Mouse (Mus musculus) forebrain, embryonic 12.5 days (tissue): Measurements from ENCODE around the gene Gbx2. TPM values are rescaled to one million over a fixed set of nuclear protein-coding genes. Genes with fewer than 3 reads are reported as not detected.

ENCODE experiments used
- ATAC-seq: fragments of 200-750 bp; cut with Nextera tagmentation; 2 replicates; pipeline ENCODE4 v1.8.0; 2017; ENCODE audit warnings: moderate TSS enrichment; ENCODE audit not compliant: low FRiP score
- H3K27ac ChIP-seq: fragments of 300-500 bp; sonication (generic); 2 replicates; pipeline ENCODE4 v1.5.1; 2016; ENCODE audit warnings: mild to moderate bottlenecking
- H3K27me3 ChIP-seq: fragments of 300-500 bp; sonication (generic); 2 replicates; pipeline ENCODE4 v1.6.1; 2016; ENCODE audit warnings: mild to moderate bottlenecking
- H3K36me3 ChIP-seq: fragments of 300-500 bp; sonication (generic); replicated peaks from 2 replicates; pipeline ENCODE4 v1.6.1; 2016; ENCODE audit warnings: mild to moderate bottlenecking
- H3K4me1 ChIP-seq: fragments of 300-500 bp; sonication (generic); 2 replicates; pipeline ENCODE4 v1.6.1; 2016
- H3K4me2 ChIP-seq: fragments of 300-500 bp; sonication (generic); 2 replicates; pipeline ENCODE4 v1.6.1; 2016; ENCODE audit warnings: mild to moderate bottlenecking, moderate library complexity
- H3K4me3 ChIP-seq: fragments of 300-500 bp; sonication (generic); replicated peaks from 2 replicates; pipeline ENCODE4 v1.5.1; 2016; ENCODE audit warnings: mild to moderate bottlenecking
- H3K9ac ChIP-seq: fragments of 300-500 bp; sonication (generic); 2 replicates; pipeline ENCODE4 v1.6.1; 2016; ENCODE audit warnings: mild to moderate bottlenecking
- H3K9me3 ChIP-seq: fragments of 300-500 bp; sonication (generic); 2 replicates; pipeline ENCODE4 v1.6.1; 2016
- WGBS: fragments of 180-500 bp; shearing (Covaris S2); methylation state at CpG from one replicate; pipeline ENCODE4 v1.1.7; 2016; 5-methylcytosine and 5-hydroxymethylcytosine counted together
- polyA plus RNA-seq: library from polyadenylated mRNA; unstranded; fragments of >200 nt; fragmentation: Nextera tagmentation; extraction: Ambion mirVana; gene quantifications from 2 replicates; pipeline ENCODE4 v1.2.1, GENCODE M21; 2016

The Gbx2 gene
- polyA plus RNA-seq, 1 experiment from 2014 or later: 26.9 TPM

DNA sequence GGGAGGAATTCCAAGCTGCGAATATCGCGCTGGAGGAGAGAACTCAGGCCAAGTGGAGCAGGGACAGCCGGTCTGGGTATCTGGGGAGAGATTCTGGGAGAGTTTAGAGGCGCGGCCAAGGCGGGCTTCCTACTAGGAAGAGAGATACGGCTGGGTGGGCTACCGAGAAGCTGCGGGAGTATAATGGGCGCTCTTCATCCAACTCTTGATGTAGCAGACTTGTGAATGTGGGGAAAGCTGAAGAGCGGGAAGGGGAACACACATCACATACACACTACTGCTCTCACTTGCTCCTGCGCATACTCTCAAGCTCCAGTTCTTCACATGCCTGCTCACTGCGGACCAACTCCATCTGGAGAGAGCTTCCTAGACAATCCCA is 7.3 kb downstream of the Gbx2 start:
- Histone ChIP-seq H3K36me3 (no peaks in the 10 kb centered on the region), H3K9me3 (peaks cover 3% of the 10 kb centered on the region; the same call in 1 of the 2 replicates), H3K4me2 (peak overlapping the region; percentile 38; the same call in 1 of the 2 replicates), H3K9ac (no peak overlapping the region), H3K27ac (no peak overlapping the region), H3K4me1 (peaks cover 44% of the 10 kb centered on the region), H3K27me3 (peaks cover 100% of the 10 kb centered on the region), H3K4me3 (no peak overlapping the region; the same call in 1 of the 2 replicates)
- 2% methylated on average over 13 of the region's 14 CpGs for WGBS
- no peak for ATAC-seq

- WGBS: under 1% methylated on average over 41 of the region's 41 CpGs
- H3K4me2 ChIP-seq: peak overlapping the region; percentile 38
- H3K27ac ChIP-seq: no peak overlapping the region
- H3K9me3 ChIP-seq: peaks cover 3% of the 10 kb centered on the region; the same call in 1 of the 2 replicates
- ATAC-seq: no peak
- H3K9ac ChIP-seq: no peak overlapping the region
- peaks cover 100% of the 10 kb centered on the region for H3K27me3 ChIP-seq
- H3K4me3 ChIP-seq: peak overlapping the region; percentile 15
- H3K36me3 ChIP-seq: no peaks in the 10 kb centered on the region
- peaks cover 43% of the 10 kb centered on the region for H3K4me1 ChIP-seq
These were observed 7.9 kb downstream of the Gbx2 start for GRCm38 (mm10) chr1:89922883-89923641.

DNA sequence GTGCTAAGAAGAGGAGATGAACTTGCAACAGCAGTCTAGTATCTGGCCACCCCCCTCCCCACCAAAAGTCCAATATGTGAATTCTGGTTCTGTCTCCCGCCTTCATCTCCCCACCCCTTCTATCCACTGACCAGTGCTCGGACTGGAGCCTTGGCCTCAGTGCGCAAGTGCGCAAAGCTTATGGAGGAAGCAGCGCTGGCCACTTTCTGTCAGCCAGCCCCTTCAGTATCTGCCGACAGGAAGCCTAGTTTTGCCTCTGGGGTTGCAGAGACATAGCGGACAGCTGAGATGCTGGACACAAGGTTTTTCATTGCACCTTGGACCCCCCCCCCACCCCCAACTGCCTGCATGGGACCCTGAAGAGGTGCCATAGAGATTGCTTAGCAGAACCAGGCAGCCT is 8.7 kb downstream of the Gbx2 start:
- 0% methylated on average over 7 of the region's 7 CpGs for WGBS
- peaks cover 41% of the 10 kb centered on the region for H3K4me1 ChIP-seq
- H3K9me3 ChIP-seq: peaks cover 3% of the 10 kb centered on the region; the same call in 1 of the 2 replicates
- ATAC-seq: no peak
- H3K9ac ChIP-seq: no peak overlapping the region
- H3K36me3 ChIP-seq: no peaks in the 10 kb centered on the region
- no peak overlapping the region for H3K4me3 ChIP-seq
- H3K27me3 ChIP-seq: peaks cover 100% of the 10 kb centered on the region
- no peak overlapping the region for H3K27ac ChIP-seq
- H3K4me2 ChIP-seq: peak overlapping the region; percentile 38; the same call in 1 of the 2 replicates

DNA sequence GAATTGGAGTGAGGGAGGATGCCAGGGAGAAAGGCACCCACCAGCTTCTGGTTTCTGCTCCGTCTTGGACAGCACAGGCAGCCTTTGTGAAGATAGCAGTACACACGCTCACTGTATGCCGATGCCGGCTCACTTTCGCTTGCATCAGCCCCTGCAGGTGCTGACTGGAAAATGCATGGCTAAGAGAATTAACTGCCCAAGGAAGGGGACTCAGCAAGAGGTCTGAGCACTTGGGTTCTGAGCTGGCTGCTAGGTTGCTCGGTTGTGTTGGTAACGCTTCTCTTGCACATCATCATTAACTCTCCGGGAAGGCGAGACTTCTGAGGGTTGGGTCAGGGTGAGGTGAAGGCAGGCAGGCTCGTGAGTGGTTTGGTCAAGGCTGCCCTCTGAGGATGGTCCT is 9.2 kb downstream of the Gbx2 start:
- Histone ChIP-seq H3K4me3 (no peak overlapping the region), H3K4me1 (peaks cover 36% of the 10 kb centered on the region), H3K27ac (no peak overlapping the region), H3K36me3 (no peaks in the 10 kb centered on the region), H3K9me3 (peaks cover 3% of the 10 kb centered on the region; the same call in 1 of the 2 replicates), H3K4me2 (no peak overlapping the region), H3K9ac (no peak overlapping the region), H3K27me3 (peaks cover 100% of the 10 kb centered on the region)
- WGBS: 2% methylated on average over 10 of the region's 10 CpGs
- no peak for ATAC-seq

DNA sequence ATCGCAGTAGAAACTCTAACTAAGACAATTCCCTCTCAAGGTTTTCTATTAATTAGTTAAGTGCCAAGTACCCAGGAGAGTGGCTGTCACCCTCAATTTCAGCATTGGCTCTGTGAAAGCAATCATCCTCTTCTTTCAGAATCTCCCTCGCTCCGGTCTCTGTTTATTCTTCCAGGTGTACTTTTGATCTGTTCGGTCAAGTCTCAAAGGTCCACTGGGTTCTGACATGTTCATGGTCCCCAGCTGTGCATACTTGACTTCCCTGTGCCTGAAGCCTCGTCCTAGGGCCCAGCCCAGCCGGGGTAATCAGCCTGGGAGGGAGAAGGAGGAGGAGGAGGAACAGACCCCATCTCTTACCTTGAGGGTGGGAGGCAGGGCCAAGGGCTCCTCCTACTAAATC is 11.8 kb downstream of the Gbx2 start:
- Histone ChIP-seq H3K27ac (no peak overlapping the region), H3K4me2 (no peak overlapping the region), H3K9me3 (peaks cover 3% of the 10 kb centered on the region; the same call in 1 of the 2 replicates), H3K4me3 (no peak overlapping the region), H3K4me1 (peaks cover 20% of the 10 kb centered on the region), H3K9ac (no peak overlapping the region), H3K36me3 (no peaks in the 10 kb centered on the region), H3K27me3 (peaks cover 84% of the 10 kb centered on the region)
- WGBS: 77% methylated on average over 6 of the region's 6 CpGs
- ATAC-seq: no peak

DNA sequence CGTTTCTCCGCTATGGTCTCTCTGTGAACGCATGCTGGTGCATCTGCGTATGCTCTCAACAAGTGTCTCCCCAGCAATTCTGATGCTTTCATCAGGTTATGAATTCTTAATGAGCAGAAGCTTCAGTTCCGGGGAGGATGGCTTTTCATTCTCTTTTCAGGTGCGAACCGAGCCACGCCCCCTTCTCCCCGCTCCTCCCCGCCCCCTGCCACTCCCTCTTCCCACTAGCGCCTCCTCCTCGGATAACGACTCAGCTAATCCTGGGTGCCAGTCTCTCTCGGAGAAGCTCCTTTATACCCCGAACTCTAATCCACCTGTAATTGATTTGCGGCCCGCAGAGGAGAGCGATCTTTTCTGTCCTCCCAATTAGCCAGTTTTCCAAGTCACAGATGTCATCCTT is 12.9 kb downstream of the Gbx2 start:
- no peak for ATAC-seq
- Histone ChIP-seq H3K4me3 (no peak overlapping the region), H3K36me3 (no peaks in the 10 kb centered on the region), H3K4me2 (no peak overlapping the region), H3K4me1 (peaks cover 12% of the 10 kb centered on the region), H3K27me3 (peaks cover 80% of the 10 kb centered on the region), H3K27ac (no peak overlapping the region), H3K9ac (no peak overlapping the region), H3K9me3 (peaks cover 3% of the 10 kb centered on the region; the same call in 1 of the 2 replicates)
- 11% methylated on average over 18 of the region's 18 CpGs for WGBS

- Histone ChIP-seq H3K27me3 (peaks cover 68% of the 10 kb centered on the region), H3K4me3 (no peak overlapping the region), H3K9ac (no peak overlapping the region), H3K36me3 (no peaks in the 10 kb centered on the region), H3K9me3 (peaks cover under 1% of the 10 kb centered on the region; the same call in 1 of the 2 replicates), H3K27ac (no peak overlapping the region), H3K4me2 (no peak overlapping the region), H3K4me1 (peaks cover 5% of the 10 kb centered on the region)
- no peak for ATAC-seq
- 66% methylated on average over 4 of the region's 4 CpGs for WGBS
These were observed 17.4 kb downstream of the Gbx2 start for GRCm38 (mm10) chr1:89913611-89914010.

- peaks cover 56% of the 10 kb centered on the region for H3K27me3 ChIP-seq
These were observed 18.6 kb downstream of the Gbx2 start for GRCm38 (mm10) chr1:89912392-89912791.

GRCm38 (mm10) chr1:89909796-89910195 is 21.2 kb downstream of the Gbx2 start:
- WGBS: 93% methylated on average over 8 of the region's 8 CpGs
- Histone ChIP-seq H3K36me3 (no peaks in the 10 kb centered on the region; the same call in 1 of the 2 replicates), H3K9me3 (peaks cover 5% of the 10 kb centered on the region; the same call in 1 of the 2 replicates), H3K9ac (no peak overlapping the region), H3K4me3 (no peak overlapping the region), H3K27ac (no peak overlapping the region), H3K27me3 (peaks cover 45% of the 10 kb centered on the region), H3K4me2 (no peak overlapping the region), H3K4me1 (peaks cover 5% of the 10 kb centered on the region)
- ATAC-seq: no peak

More at GRCm38 (mm10) chr1:89912392-89912791, 18.6 kb downstream of the Gbx2 start:
- Histone ChIP-seq H3K4me1 (peaks cover 5% of the 10 kb centered on the region), H3K9me3 (no peaks in the 10 kb centered on the region), H3K9ac (no peak overlapping the region), H3K27ac (no peak overlapping the region), H3K4me2 (no peak overlapping the region), H3K4me3 (no peak overlapping the region), H3K36me3 (no peaks in the 10 kb centered on the region)
- no peak for ATAC-seq
- WGBS: 50% methylated on average over 5 of the region's 5 CpGs

GRCm38 (mm10) chr1:89902641-89903040 is 28.3 kb downstream of the Gbx2 start:
- no peak overlapping the region for H3K4me3 ChIP-seq
- peaks cover 18% of the 10 kb centered on the region; the same call in 1 of the 2 replicates for H3K27me3 ChIP-seq
- H3K4me2 ChIP-seq: no peak overlapping the region
- H3K4me1 ChIP-seq: peaks cover 3% of the 10 kb centered on the region; the same call in 1 of the 2 replicates
- H3K9ac ChIP-seq: no peak overlapping the region
- ATAC-seq: no peak
- H3K9me3 ChIP-seq: peaks cover 5% of the 10 kb centered on the region; the same call in 1 of the 2 replicates
- H3K27ac ChIP-seq: no peak overlapping the region
- 90% methylated on average over 1 of the region's 1 CpGs for WGBS
- no peaks in the 10 kb centered on the region; the same call in 1 of the 2 replicates for H3K36me3 ChIP-seq

- H3K27me3 ChIP-seq: peaks cover 18% of the 10 kb centered on the region; the same call in 1 of the 2 replicates
- peaks cover 3% of the 10 kb centered on the region; the same call in 1 of the 2 replicates for H3K4me1 ChIP-seq
- no peak overlapping the region for H3K9ac ChIP-seq
- H3K4me3 ChIP-seq: no peak overlapping the region
- H3K9me3 ChIP-seq: peaks cover 5% of the 10 kb centered on the region; the same call in 1 of the 2 replicates
- no peak for ATAC-seq
- H3K4me2 ChIP-seq: no peak overlapping the region
- H3K36me3 ChIP-seq: peaks cover under 1% of the 10 kb centered on the region; the same call in 1 of the 2 replicates
- no peak overlapping the region for H3K27ac ChIP-seq
- 91% methylated on average over 2 of the region's 2 CpGs for WGBS
These were observed 28.7 kb downstream of the Gbx2 start for GRCm38 (mm10) chr1:89902236-89902635.

DNA sequence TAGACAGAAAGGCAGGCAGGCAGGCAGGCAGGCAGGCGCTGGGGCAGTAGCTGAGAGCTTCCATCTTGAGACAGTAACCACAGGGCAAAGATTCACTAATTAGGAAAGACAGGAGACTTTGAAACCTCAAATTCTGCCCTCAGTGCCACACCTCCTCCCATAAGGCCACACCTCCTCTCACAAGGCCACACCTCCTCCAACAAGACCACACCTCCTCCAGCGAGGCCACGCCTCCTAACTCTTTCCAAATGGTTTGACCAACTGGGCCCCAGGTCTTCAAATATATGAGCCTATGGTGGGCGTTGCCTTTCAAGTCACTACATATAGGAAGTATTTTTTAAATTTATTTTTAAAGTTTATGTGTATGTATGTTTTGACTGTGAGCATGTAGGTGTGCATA is 29.6 kb downstream of the Gbx2 start:
- WGBS: 77% methylated on average over 4 of the region's 4 CpGs
- no peak overlapping the region for H3K9ac ChIP-seq
- peaks cover 4% of the 10 kb centered on the region; the same call in 1 of the 2 replicates for H3K9me3 ChIP-seq
- no peak overlapping the region for H3K4me2 ChIP-seq
- peaks cover 4% of the 10 kb centered on the region; the same call in 1 of the 2 replicates for H3K36me3 ChIP-seq
- H3K4me3 ChIP-seq: no peak overlapping the region
- peaks cover 3% of the 10 kb centered on the region; the same call in 1 of the 2 replicates for H3K4me1 ChIP-seq
- ATAC-seq: no peak
- H3K27ac ChIP-seq: no peak overlapping the region
- H3K27me3 ChIP-seq: peaks cover 21% of the 10 kb centered on the region; the same call in 1 of the 2 replicates
